Mouse (Mus musculus): ENCODE data around the gene Ubash3a.
"Not testable (repeated sequence)": the region's sequence is repeated elsewhere in the genome, so short reads cannot be mapped to it uniquely, and the experiment has no call there.

Ubash3a gene

DNA sequence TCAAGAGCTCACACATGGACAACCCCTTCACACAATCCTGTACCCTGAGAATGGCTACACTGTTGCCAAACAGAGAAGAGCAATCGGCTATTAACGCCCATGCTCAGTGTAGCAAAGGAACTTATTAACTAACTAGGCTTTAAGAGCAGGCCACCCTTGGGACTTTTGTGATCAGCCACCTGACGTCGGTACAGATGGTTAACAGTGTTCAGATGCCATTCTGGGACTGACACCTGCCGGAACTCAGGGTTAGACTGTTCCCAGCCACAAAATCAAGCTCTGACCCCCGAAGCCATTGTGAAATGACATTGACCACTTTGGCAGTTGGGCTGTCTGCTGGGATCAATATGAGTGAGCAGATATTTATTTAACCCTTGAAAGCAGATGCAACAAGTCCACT is 53.7 kb downstream of the Ubash3a start:
- no peak for DNase-seq

- no peak for DNase-seq
Measured at GRCm38 (mm10) chr17:31262715-31263114, 55.0 kb downstream of the Ubash3a start.

DNA sequence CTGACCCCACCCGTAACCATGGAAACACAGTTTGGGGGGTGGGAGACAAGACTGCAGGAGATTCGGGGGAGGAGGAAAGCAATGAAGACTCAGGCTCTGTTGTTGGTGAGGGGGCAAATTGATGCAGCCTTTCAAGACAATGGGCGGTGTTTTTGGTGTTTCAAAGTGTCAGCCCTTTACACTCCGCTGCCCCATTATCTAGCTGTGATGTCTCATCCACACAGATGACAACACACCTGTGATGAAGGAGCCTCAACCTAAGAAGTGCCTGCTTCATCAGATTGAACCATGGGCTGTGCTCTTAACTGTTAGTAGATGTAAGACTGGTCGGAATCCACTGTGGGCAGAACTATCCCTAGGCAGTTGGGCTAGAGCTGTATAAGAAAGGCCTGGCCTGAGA is 56.1 kb downstream of the Ubash3a start:
- DNase-seq, result no peak

GRCm38 (mm10) chr17:31264372-31264771 is 56.7 kb downstream of the Ubash3a start:
- DNase-seq, result no peak

- DNase-seq, result peak; percentile 69 to 71
Measured at GRCm38 (mm10) chr17:31265171-31265572, 57.5 kb downstream of the Ubash3a start.

- DNase-seq, result no peak
Measured at GRCm38 (mm10) chr17:31265831-31266230, 58.2 kb downstream of the Ubash3a start.

DNA sequence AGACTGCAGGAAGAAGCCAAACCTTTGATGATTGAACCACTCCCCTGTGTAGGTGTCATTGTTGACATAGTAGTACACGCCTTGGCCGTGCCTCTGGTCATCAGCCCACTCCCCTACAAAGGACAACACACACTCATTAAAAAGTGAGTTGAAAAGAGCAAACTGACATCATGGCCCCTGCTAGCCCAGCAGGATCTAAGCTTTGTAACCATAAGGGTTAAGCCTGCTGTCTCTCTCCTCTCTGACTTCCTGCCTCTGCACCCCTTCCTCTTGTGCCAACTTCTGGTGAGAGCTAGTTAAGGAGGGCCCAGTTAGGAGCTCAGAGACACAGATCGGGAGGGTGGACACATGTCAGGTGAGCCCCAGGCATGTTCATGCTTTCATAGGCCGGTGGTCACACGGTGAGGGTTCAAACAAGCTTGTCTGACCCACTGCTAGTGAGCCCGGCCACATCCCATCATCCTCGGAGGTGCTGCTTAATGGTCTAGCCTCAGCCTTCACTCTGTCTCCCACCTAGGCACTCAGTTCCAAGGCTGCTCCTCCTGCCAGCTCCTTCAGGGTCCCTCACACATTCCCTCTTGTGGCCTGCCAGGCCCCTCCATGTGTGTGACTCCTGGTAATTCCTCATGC is 58.8 kb downstream of the Ubash3a start:
- no peak for DNase-seq

DNA sequence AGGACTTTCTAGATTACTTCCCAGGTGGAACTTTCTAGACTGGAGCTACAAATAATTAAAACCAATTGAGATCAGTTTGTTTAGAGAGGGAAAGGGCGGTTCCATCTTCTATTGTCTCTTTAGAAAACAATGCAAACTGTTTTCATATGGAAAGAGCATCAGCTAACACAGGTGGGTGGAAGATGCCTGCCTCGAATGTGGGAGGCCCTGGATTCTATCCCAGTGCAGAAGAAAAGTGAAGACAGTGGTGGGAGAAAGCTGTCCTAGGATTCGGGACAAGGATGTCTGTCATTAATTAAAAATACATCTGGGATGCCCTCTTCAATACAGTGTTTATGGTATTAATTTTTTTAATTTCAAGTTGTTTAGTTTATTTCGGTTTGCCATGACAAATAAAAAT is 59.5 kb downstream of the Ubash3a start:
- DNase-seq, result no peak

DNA sequence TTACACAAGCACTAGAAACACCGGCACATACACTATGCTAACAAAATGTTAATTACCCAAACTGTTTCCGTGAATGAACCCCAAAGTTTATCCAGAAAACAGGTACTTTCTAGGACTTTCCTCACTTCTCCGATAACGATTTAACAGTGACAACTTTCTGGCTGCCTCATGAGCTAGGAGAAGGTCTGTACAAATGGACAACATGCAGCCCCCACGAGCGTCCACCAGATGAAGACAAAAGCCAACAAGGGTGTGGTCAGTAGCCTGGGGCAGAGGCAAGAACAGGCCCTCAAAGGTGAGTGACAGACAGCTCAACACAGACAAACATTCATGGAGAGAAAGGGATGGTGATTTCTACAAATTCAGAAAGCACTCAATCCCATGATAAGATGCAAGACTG is 59.9 kb downstream of the Ubash3a start:
- no peak for DNase-seq

- no peak for DNase-seq
Measured at GRCm38 (mm10) chr17:31268016-31268415, 60.3 kb downstream of the Ubash3a start.

DNA sequence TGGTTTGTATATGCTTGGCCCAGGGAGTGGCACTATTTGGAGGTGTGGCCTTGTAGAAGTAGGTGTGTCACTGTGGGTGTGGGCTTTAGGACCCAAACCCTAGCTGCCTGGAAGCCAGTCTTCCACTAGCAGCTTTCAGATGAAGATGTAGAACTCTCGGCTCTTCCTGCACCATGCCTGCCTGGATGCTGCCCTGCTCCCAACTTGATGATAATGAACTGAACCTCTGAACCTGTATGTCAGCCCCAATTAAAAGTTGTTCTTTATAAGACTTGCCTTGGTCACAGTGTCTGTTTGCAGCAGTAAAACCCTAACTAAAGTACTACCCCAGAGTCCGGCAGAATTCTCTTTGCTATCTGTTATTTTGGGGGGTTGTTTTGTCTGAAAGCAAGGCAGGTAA is 62.1 kb downstream of the Ubash3a start:
- DNase-seq, result no peak

- no peak for DNase-seq
Measured at GRCm38 (mm10) chr17:31270246-31270645, 62.6 kb downstream of the Ubash3a start.

DNA sequence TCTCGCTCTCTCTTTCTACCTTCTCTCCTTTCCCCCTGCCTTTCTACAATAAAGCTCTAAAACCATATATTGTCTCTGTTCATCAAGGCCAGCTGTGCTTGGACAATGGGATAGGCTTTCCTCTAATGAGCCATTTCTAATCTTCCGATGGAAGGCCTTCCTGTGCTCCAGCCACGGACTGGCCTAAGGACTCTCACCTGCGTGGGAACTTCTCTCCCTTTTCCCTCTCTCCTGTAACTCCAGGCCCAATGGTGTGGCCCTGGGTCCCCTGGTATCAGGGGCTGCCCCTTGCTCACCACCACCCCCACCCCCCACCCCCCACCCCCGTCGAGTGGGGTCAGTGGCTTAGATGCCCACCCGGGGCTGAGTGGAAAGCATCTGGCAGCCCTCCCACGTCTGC is 63.1 kb downstream of the Ubash3a start:
- DNase-seq, result not testable (repeated sequence)

- no peak for DNase-seq
Measured at GRCm38 (mm10) chr17:31271136-31271851, 63.6 kb downstream of the Ubash3a start.

- DNase-seq, result no peak
Measured at GRCm38 (mm10) chr17:31272416-31273165, 64.9 kb downstream of the Ubash3a start.

- DNase-seq, result no peak
Measured at GRCm38 (mm10) chr17:31273631-31274030, 66.0 kb downstream of the Ubash3a start.

DNA sequence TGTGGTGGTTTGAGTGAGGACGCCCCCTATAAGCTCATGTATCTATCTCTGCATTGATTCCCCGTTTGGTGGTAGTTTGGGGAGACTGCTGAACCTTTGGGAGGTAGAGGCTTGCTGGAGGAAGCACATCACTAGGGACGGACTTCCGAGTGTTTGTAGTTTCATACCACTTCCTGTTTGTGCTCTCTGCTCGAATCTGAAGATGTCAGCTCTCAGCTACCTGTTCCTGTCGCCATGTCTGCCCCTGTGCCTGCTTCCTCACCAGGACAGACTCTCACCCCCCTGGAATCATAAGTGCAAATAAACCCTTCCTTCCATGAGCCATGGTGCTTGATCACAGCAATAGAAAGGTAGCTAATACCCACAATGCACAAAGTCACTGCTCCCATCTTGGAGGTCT is 67.5 kb downstream of the Ubash3a start:
- DNase-seq, result no peak

GRCm38 (mm10) chr17:31276207-31276921 is 68.7 kb downstream of the Ubash3a start:
- DNase-seq, result no peak

DNA sequence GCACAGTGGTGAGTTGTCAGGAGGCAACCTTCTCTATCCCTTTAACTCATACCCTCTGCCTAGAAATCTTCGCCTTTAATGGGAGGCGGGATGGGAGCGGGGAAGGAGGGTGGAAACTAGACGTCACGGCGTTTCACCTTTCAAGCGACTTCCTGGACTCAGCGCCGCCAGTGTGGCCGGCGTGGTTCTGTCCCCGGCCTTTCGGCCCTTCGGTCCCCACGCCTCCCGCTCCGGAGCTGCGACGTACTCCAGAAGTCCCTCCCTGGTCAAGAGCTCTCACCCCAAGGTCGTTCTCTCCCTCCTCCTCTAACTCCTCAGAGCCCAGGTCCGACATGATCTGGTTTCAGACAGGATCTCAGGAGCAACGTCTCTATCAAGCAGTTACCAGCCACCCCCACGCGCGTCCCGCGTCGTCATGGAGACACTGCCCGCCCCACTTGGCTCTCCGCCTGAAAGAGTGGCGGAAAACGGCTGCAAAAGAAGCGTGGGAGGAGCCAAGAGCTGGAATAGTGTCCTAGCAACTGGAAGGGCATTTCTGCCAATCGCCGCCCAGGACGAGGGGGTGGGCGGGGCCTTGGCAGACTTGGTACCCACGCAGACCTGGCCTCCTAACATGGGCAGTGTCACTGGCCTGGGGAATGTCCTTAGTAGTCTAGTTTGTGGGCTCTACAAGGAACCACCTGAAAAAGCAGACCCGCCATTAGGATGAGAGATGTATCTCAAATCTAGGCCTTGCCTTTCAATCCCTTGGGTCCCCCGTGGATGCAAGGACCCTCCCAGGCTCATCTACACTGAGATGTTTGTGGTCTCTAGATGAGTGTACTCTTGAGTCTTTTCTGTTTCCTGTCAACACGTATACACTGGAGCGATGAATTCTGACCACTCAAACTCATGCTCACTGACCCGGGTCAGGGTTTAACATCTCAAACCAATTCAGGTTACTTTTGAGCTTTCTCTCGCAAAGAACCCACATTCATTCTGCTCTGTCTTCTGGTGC is 69.5 kb downstream of the Ubash3a start, which contains the start of gene Rsph1:
Gene Rsph1, minus strand, starts transcription at position 462 of the 997 bp plus-strand sequence.
- peak; percentile 97 for DNase-seq

- DNase-seq, result no peak
Measured at GRCm38 (mm10) chr17:31277931-31278330, 70.3 kb downstream of the Ubash3a start.

DNA sequence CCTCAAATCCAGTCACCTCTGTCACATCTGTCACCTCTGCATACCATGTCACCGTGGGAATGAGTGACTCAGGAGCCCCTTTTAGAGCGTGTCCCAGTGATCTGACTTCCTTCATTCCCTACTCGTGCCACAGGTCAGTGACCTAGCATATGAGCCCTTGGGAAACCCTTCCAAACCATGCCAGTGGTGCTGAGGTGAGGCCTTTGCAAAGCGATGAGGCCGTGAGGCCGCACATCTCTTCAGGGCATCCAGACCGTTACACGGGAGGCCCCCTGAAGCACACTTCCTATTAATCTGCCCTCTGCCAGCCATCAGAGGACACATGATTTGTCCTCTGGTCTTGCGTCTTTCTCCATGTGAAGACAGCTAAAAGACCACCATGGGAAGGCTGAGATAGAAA is 71.9 kb downstream of the Ubash3a start:
- no peak for DNase-seq

GRCm38 (mm10) chr17:31280269-31280668 is 72.6 kb downstream of the Ubash3a start:
- DNase-seq, result no peak

Data from B cell, adult 2 months (primary cell).